Mouse (Mus musculus): ENCODE results near the gene Krtap6-2.

Krtap6-2 gene

DNA sequence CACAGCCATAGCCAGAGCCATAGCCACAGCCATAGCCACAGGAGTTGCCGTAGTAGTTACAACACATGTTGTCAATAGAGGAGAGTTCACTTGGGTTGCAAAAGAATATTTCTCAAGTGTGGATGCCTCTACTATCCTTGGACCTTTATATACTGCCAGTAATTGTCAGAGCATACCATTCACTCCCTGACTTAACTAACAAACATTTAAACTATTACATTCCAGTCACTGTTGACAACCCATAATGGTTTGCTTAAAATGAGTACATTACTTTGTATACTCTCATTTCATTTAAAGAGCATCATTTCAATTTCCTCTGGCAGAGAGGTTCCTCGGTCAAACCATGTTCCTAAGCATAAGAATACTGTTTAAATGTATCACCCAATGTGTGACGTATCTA is at the start of gene Krtap6-2:
Krtap6-2 (minus strand) TSS at position 101 of the 400 bp plus-strand sequence.
- DNase-seq (ENCODE audit: low spot score) = no peak

- no peak for DNase-seq (ENCODE audit: low spot score)
Measured at GRCm38 (mm10) chr16:89461189-89461588, 41.3 kb upstream of the Krtap6-2 start.

DNA sequence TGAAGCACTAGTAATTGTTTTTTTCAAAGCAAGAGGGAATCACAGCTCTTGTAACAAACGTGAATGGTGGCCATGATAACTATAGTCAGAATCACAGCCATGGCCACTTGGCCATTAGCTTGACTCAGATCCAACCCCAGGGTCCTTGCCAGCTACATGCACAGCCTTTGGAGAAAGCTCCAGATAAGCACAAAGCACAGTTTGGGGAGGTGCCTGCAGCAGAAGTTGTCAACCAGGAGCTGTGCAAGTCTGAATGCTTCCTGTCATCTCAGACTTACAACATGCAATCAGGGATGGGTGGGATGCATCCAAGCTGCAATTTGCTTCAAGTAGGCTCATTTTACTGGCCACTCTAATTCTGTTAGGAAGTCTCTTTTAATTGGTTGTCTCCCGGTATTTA is 9.7 kb upstream of the Krtap6-2 start:
- no peak for DNase-seq (ENCODE audit: low spot score)

DNA sequence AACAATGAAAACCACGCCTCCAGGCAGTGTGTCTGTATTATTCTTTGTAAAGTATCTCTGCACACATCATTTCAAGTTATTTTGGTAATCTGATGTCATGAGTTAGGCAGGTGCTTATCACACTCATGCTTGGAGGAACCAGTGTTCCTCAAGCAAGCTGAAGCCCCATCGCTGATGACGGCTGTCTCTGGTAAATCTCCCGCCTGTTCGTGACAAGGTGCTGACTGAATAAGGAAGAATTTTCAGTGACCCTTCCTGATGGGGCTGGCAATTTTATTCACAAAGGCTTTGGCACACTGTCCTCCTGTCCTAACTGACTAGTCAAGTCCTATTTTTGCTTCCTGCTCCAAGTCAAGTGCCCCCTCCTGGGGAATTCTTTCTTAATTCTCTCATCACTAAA is 5.4 kb upstream of the Krtap6-2 start:
- no peak for DNase-seq (ENCODE audit: low spot score)

GRCm38 (mm10) chr16:89416311-89416710 is 3.6 kb downstream of the Krtap6-2 start:
- DNase-seq (ENCODE audit: low spot score) = no peak

GRCm38 (mm10) chr16:89410345-89411068 is 9.4 kb downstream of the Krtap6-2 start:
- no peak for DNase-seq (ENCODE audit: low spot score)

- DNase-seq (ENCODE audit: low spot score) = no peak
Measured at GRCm38 (mm10) chr16:89403768-89404167, 16.1 kb downstream of the Krtap6-2 start, which contains the start of gene Krtap21-1. Gene Krtap21-1, minus strand, starts transcription at chr16:89403868.

GRCm38 (mm10) chr16:89372734-89373461 is 47.0 kb downstream of the Krtap6-2 start:
- no peak for DNase-seq (ENCODE audit: low spot score)
